Mouse (Mus musculus): ENCODE results near the gene Gcsam. TPM values are rescaled to one million over a fixed set of nuclear protein-coding genes. Genes with fewer than 3 reads are reported as not detected.
A peak's percentile ranks its signal among the peaks of the same experiment; 100 is the strongest.

The Gcsam gene
- polyA plus RNA-seq, 1 experiment from 2014 or later = 0.10 TPM

- no peak overlapping the region for H3K27ac ChIP-seq (replicated peaks)
- 85% methylated on average over 2 of the region's 2 CpGs for WGBS
- ATAC-seq (ENCODE audit: low read depth) = no peak
Observed at GRCm38 (mm10) chr16:45624791-45625190, 14.6 kb downstream of the Gcsam start.

DNA sequence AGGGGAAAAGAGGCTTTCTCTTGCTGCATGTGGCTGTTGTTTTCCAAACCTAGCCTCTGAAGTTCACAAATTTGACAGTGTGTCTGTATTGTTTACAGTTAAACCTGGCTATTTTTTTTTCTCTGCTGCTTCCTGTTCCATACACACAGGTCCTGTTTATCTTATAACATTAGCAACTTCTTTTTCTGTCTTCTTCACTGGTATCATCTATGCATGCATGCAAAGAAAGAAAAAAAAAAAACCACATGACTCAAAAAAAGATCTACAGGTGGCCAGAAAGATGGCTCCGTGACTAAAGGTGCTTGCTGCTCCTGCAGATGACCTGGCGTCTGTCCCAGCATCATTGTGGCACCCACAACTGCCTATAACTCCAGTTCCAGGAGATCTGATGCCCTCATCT lies 15.2 kb downstream of the Gcsam start:
- 84% methylated on average over 2 of the region's 2 CpGs for WGBS

More at GRCm38 (mm10) chr16:45624791-45625190, 14.6 kb downstream of the Gcsam start:
- H3K27me3 ChIP-seq = no peaks in the 10 kb centered on the region
- no peak overlapping the region for H3K9ac ChIP-seq
- no peaks in the 10 kb centered on the region for H3K4me1 ChIP-seq (replicated peaks)
- H3K4me2 ChIP-seq = no peak overlapping the region
- H3K9me3 ChIP-seq = no peaks in the 10 kb centered on the region
- no peaks in the 10 kb centered on the region for H3K36me3 ChIP-seq
- H3K4me3 ChIP-seq = no peak overlapping the region

GRCm38 (mm10) chr16:45629497-45630105 lies 19.4 kb downstream of the Gcsam start:
- Histone ChIP-seq H3K9ac (no peak overlapping the region), H3K27ac (replicated peaks) (no peak overlapping the region), H3K9me3 (no peaks in the 10 kb centered on the region), H3K4me2 (no peak overlapping the region), H3K36me3 (no peaks in the 10 kb centered on the region), H3K4me3 (no peak overlapping the region), H3K4me1 (replicated peaks) (no peaks in the 10 kb centered on the region), H3K27me3 (no peaks in the 10 kb centered on the region)
- 75% methylated on average over 8 of the region's 8 CpGs for WGBS
- no peak for ATAC-seq (ENCODE audit: low read depth)

More for the DNA sequence above, 15.2 kb downstream of the Gcsam start:
- Histone ChIP-seq H3K4me2 (no peak overlapping the region), H3K4me3 (no peak overlapping the region), H3K4me1 (replicated peaks) (no peaks in the 10 kb centered on the region), H3K27ac (replicated peaks) (no peak overlapping the region), H3K9ac (no peak overlapping the region), H3K9me3 (no peaks in the 10 kb centered on the region), H3K27me3 (no peaks in the 10 kb centered on the region), H3K36me3 (no peaks in the 10 kb centered on the region)
- no peak for ATAC-seq (ENCODE audit: low read depth)

- no peak overlapping the region for H3K4me2 ChIP-seq
Observed at GRCm38 (mm10) chr16:45630347-45630960, 20.3 kb downstream of the Gcsam start.

GRCm38 (mm10) chr16:45632420-45632819 lies 22.2 kb downstream of the Gcsam start:
- no peak overlapping the region for H3K9ac ChIP-seq
- no peaks in the 10 kb centered on the region for H3K27me3 ChIP-seq
- 63% methylated on average over 4 of the region's 4 CpGs for WGBS
- H3K4me2 ChIP-seq = no peak overlapping the region
- no peaks in the 10 kb centered on the region for H3K4me1 ChIP-seq (replicated peaks)
- no peak overlapping the region for H3K4me3 ChIP-seq
- no peak overlapping the region for H3K27ac ChIP-seq (replicated peaks)
- no peak for ATAC-seq (ENCODE audit: low read depth)
- H3K36me3 ChIP-seq = no peaks in the 10 kb centered on the region
- no peaks in the 10 kb centered on the region for H3K9me3 ChIP-seq

More at GRCm38 (mm10) chr16:45630347-45630960, 20.3 kb downstream of the Gcsam start:
- no peaks in the 10 kb centered on the region for H3K9me3 ChIP-seq
- no peak overlapping the region for H3K27ac ChIP-seq (replicated peaks)
- H3K4me1 ChIP-seq (replicated peaks) = no peaks in the 10 kb centered on the region
- no peak overlapping the region for H3K9ac ChIP-seq
- H3K4me3 ChIP-seq = no peak overlapping the region
- H3K27me3 ChIP-seq = no peaks in the 10 kb centered on the region
- peak; percentile 84; the same call in 1 of the 2 replicates for ATAC-seq (ENCODE audit: low read depth)
- no peaks in the 10 kb centered on the region for H3K36me3 ChIP-seq
- 50% methylated on average over 5 of the region's 5 CpGs for WGBS

DNA sequence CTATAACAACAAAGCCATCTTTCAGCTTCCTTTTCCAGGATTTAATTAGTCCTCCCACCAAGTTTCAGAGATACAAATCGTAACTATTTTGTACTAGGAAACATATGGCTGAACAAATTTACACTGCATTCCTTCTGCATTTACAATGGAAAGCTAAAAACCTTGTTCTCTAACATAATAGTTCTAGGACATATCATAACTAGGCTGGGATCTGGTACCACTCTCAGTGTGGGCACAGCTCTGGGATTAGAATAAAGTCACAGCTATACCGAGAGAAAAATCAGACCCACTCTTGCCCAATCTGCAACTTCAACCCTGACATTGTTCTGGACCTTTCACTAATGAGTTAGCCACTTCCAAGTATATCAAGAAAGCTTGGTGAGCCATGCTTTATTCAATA lies 25.6 kb downstream of the Gcsam start:
- Histone ChIP-seq H3K4me3 (no peak overlapping the region), H3K4me2 (no peak overlapping the region), H3K9me3 (no peaks in the 10 kb centered on the region), H3K27me3 (no peaks in the 10 kb centered on the region), H3K27ac (replicated peaks) (no peak overlapping the region), H3K4me1 (replicated peaks) (no peaks in the 10 kb centered on the region), H3K36me3 (no peaks in the 10 kb centered on the region), H3K9ac (no peak overlapping the region)
- WGBS = 86% methylated on average over 2 of the region's 2 CpGs
- ATAC-seq (ENCODE audit: low read depth) = no peak

DNA sequence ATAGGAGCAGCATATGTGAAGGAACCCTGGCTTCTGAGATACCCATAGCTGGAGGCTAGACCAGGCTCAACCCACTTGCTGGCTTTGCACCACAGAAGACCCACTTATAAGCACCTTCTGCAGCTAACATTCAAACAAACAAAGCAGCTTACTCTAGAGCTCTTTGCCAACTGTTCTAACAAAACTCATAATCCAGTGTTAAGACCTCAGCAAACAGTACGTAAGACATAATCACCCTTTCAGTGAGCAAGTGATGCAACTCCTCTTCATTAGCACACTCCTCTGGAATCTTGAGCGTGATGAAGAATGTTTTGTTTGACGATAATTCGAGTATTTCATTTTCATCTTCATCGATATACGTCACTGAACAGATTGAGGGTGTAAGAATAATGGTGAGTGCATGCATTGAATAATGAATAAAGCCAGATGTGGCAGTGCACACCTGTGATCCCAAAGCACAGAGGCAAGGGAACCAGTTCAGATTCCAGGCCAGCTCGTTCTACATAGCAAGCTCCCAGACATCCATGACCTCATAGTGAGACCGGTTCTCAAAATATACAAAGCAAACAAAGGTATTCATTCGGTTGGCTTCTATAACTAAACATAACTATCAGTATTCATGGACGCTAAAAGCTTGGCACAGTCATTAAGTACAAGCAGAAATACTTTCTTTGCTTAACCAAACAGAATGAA lies 30.0 kb downstream of the Gcsam start:
- Histone ChIP-seq H3K27ac (replicated peaks) (no peak overlapping the region), H3K27me3 (no peaks in the 10 kb centered on the region), H3K9ac (no peak overlapping the region), H3K36me3 (no peaks in the 10 kb centered on the region), H3K4me2 (no peak overlapping the region), H3K4me1 (replicated peaks) (no peaks in the 10 kb centered on the region), H3K9me3 (no peaks in the 10 kb centered on the region), H3K4me3 (no peak overlapping the region)
- no peak for ATAC-seq (ENCODE audit: low read depth)
- WGBS = 85% methylated on average over 10 of the region's 10 CpGs

DNA sequence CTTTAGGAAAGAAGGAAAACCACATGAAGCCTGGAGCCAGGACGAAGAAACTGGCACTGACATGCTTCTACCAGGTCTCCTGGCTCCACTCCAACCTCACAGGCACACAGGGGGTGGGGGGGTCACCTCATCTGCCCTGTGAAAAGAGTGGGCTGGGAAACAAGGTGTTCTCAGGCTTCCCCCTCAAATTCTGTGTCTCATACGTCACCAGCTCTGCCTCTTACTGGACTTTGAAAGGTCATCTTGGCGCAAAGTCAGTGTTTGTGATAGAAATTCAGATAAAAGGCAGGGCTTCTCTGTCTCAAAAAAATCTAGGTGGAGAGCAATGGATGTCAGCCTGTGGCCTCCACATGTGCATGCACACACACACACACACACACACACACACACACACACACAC lies 31.1 kb downstream of the Gcsam start:
- no peak for ATAC-seq (ENCODE audit: low read depth)
- H3K9me3 ChIP-seq = no peaks in the 10 kb centered on the region
- H3K36me3 ChIP-seq = no peaks in the 10 kb centered on the region
- H3K27me3 ChIP-seq = no peaks in the 10 kb centered on the region
- H3K9ac ChIP-seq = no peak overlapping the region
- no peaks in the 10 kb centered on the region for H3K4me1 ChIP-seq (replicated peaks)
- H3K4me3 ChIP-seq = no peak overlapping the region
- H3K27ac ChIP-seq (replicated peaks) = no peak overlapping the region
- no peak overlapping the region for H3K4me2 ChIP-seq
- 71% methylated on average over 3 of the region's 3 CpGs for WGBS

GRCm38 (mm10) chr16:45643944-45644343 lies 33.8 kb downstream of the Gcsam start:
- Histone ChIP-seq H3K9ac (no peak overlapping the region), H3K4me3 (no peak overlapping the region), H3K27ac (replicated peaks) (no peak overlapping the region), H3K4me1 (replicated peaks) (no peaks in the 10 kb centered on the region), H3K4me2 (no peak overlapping the region), H3K9me3 (no peaks in the 10 kb centered on the region), H3K36me3 (no peaks in the 10 kb centered on the region), H3K27me3 (no peaks in the 10 kb centered on the region)
- no peak for ATAC-seq (ENCODE audit: low read depth)
- 89% methylated on average over 3 of the region's 3 CpGs for WGBS

DNA sequence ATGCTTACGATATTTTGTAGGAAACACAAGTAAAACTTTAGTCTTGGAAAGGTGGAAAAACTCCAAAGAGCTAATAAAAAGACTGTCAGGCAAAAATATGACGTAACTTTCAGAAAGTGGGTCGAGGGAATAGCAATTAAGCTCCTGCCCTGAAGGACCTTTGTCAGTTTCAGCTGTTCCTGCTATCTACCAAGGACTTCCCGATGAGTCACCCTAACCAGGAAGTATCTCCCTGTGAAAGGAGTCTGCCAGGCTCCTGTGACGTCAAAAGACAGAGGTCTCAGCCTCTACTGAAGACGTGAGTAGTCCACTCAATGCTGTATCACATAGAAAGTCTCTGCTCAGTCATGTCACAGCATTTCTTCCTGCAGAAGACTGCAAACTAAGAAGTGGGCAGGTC lies 34.2 kb downstream of the Gcsam start:
- no peak for ATAC-seq (ENCODE audit: low read depth)
- Histone ChIP-seq H3K4me2 (no peak overlapping the region), H3K4me3 (no peak overlapping the region), H3K9ac (no peak overlapping the region), H3K36me3 (no peaks in the 10 kb centered on the region), H3K27ac (replicated peaks) (no peak overlapping the region), H3K27me3 (no peaks in the 10 kb centered on the region), H3K4me1 (replicated peaks) (no peaks in the 10 kb centered on the region), H3K9me3 (no peaks in the 10 kb centered on the region)
- 72% methylated on average over 6 of the region's 6 CpGs for WGBS

DNA sequence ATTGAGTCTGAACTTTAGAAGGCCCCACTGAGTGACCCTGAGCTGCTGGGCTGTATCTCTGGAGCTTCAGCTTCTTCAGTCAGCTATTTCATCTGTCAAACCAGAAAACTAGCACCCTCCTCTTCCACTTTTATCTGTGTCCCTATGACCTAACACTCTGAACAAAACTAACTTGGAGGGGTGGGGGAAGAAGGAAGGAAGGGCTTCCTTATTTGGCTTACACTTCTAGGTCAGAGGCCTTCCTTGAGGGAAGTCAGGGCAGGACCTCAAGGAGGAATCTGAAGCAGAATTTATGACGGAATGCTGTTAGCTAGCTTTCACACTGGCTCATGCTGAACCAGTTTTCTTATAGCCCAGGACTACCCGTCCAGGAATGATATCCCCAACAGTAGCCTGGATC lies 41.3 kb downstream of the Gcsam start:
- H3K36me3 ChIP-seq = no peaks in the 10 kb centered on the region
- no peak overlapping the region for H3K4me2 ChIP-seq
- no peak overlapping the region for H3K4me3 ChIP-seq
- 69% methylated on average over 2 of the region's 2 CpGs for WGBS
- ATAC-seq (ENCODE audit: low read depth) = no peak
- peaks cover 7% of the 10 kb centered on the region; the same call in 1 of the 2 replicates for H3K4me1 ChIP-seq (replicated peaks)
- no peaks in the 10 kb centered on the region for H3K9me3 ChIP-seq
- H3K9ac ChIP-seq = no peak overlapping the region
- H3K27ac ChIP-seq (replicated peaks) = no peak overlapping the region
- H3K27me3 ChIP-seq = peaks cover 20% of the 10 kb centered on the region

GRCm38 (mm10) chr16:45653009-45653933 lies 43.1 kb downstream of the Gcsam start:
- Histone ChIP-seq H3K4me1 (replicated peaks) (peaks cover 7% of the 10 kb centered on the region; the same call in 1 of the 2 replicates), H3K36me3 (no peaks in the 10 kb centered on the region), H3K9ac (no peak overlapping the region), H3K9me3 (no peaks in the 10 kb centered on the region), H3K27me3 (peaks cover 20% of the 10 kb centered on the region), H3K4me3 (peak overlapping the region; percentile 22), H3K4me2 (peak overlapping the region; percentile 55), H3K27ac (replicated peaks) (no peak overlapping the region)
- no peak for ATAC-seq (ENCODE audit: low read depth)
- 14% methylated on average over 17 of the region's 17 CpGs for WGBS

Data from neural tube, embryonic 13.5 days (tissue).